Mouse (Mus musculus): Measurements from ENCODE around the gene Olfr510. TPM values are rescaled to one million over a fixed set of nuclear protein-coding genes. Genes with fewer than 3 reads are reported as not detected.
"Not testable (repeated sequence)": the region's sequence is repeated elsewhere in the genome, so short reads cannot be mapped to it uniquely, and the experiment has no call there.

Olfr510 gene
- polyA plus RNA-seq (2015; fragmentation: Nextera tagmentation; extraction: Ambion mirVana), result not detected in 2 replicates

DNA sequence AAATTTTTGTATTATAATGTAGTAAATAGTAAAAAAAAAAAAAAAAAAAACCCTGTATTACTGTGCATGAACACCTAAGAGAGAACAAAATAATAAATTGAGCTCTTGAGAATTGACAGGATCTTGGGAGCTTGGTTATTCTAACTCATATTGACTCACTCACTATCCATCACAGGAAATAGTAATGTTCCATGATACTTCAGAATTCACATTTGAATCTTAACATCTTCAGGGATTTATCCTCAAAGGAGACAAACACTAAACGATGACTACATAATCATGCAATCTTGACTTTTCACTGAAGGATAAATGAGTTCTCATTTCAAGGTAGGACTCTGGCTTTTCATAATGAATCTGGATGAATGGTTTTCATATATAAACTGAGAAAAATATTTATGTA, at the start of gene Olfr510:
Gene Olfr510 (plus strand): TSS at position 301 of the 400 bp plus-strand sequence.
- H3K4me2 ChIP-seq, result no peak within 1 kb of the TSS
- H3K27ac ChIP-seq, result no peak within 1 kb of the TSS
- H3K27me3 ChIP-seq (replicated peaks), result no peaks in the 10 kb centered on the region
- H3K9ac ChIP-seq, result no peak within 1 kb of the TSS
- no peaks in the 10 kb centered on the region for H3K4me1 ChIP-seq
- no peak within 1 kb of the TSS for H3K4me3 ChIP-seq (replicated peaks)
- no peaks in the 10 kb centered on the region for H3K36me3 ChIP-seq
- no peaks in the 10 kb centered on the region for H3K9me3 ChIP-seq
- ATAC-seq (ENCODE audit: insufficient read depth, low FRiP score, low read depth), result no peak
- 89% methylated on average over 1 of the region's 1 CpGs for WGBS

DNA sequence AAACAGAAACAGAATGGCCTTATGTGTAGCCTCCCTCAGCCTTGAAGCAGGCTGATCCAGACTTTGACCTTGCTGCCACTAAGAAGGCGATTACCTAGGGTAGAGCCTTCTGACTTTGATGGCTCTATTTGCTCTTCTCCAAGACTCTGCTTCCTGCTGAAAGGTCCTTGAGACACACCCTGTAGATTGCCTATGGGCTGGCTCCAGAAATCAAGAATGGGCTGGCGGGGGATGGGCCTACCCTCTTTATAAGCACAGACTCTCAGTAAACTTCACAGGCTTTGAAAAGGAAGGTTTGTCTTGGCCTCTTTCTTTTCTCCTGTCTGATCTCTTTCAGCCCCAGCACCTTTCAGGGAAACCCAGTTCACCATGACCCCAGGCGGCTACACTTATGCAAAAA, 49.4 kb upstream of the Olfr510 start:
- not testable (repeated sequence) for H3K4me3 ChIP-seq (replicated peaks); H3K36me3 ChIP-seq; H3K4me2 ChIP-seq; H3K27me3 ChIP-seq (replicated peaks); H3K9ac ChIP-seq; H3K4me1 ChIP-seq; H3K27ac ChIP-seq; H3K9me3 ChIP-seq
- 48% methylated on average over 3 of the region's 3 CpGs for WGBS
- ATAC-seq (ENCODE audit: insufficient read depth, low FRiP score, low read depth), result peak; percentile 60

DNA sequence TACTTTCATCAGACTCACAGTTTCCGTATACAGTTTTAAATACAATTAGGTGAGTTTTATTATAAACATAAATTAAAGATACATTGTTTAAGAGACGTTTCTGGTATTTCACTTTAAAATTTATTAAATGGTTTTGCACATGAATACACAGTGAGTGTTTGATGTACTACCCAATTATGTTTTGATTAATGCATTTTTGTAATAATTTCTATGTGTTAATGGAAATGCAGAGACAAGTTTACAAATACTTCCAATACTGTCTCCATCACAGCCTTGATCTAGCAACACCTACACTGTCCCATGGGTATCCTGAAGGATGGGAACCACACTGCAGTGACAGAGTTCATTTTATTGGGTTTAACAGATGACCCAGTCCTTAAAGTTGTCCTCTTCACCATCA, 44.7 kb upstream of the Olfr510 start, which contains the start of gene Olfr507:
Gene Olfr507 (plus strand): TSS at position 301 of the 400 bp plus-strand sequence.
- Histone ChIP-seq H3K36me3 (no peaks in the 10 kb centered on the region), H3K4me2 (no peak within 1 kb of the TSS), H3K9me3 (no peaks in the 10 kb centered on the region), H3K27me3 (replicated peaks) (no peaks in the 10 kb centered on the region), H3K4me1 (no peaks in the 10 kb centered on the region), H3K9ac (no peak within 1 kb of the TSS), H3K27ac (no peak within 1 kb of the TSS), H3K4me3 (replicated peaks) (no peak within 1 kb of the TSS)
- 72% methylated on average over 2 of the region's 2 CpGs for WGBS
- no peak for ATAC-seq (ENCODE audit: insufficient read depth, low FRiP score, low read depth)

DNA sequence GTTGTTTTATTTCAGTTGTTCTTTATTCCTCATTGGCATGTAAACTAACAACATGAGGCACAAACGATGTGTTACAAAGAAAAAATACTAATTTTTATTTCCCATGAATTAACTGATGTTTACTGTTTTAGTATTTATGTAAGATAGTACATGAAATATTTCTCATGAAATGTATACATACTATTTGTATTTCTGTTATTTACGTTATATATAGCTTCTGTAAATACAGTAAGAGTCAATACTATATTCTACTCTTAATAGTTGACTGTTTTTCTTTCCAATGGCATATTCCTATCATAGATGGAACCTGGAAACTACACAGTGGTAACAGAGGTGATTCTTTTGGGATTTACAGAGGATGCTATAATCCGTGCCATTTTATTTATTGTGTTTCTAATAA, 36.5 kb upstream of the Olfr510 start, which contains the start of gene Olfr508:
Gene Olfr508 (plus strand): TSS at position 301 of the 400 bp plus-strand sequence.
- no peaks in the 10 kb centered on the region for H3K27me3 ChIP-seq (replicated peaks)
- no peak within 1 kb of the TSS for H3K27ac ChIP-seq
- no peak for ATAC-seq (ENCODE audit: insufficient read depth, low FRiP score, low read depth)
- 81% methylated on average over 3 of the region's 3 CpGs for WGBS
- no peaks in the 10 kb centered on the region for H3K4me1 ChIP-seq
- H3K4me3 ChIP-seq (replicated peaks), result no peak within 1 kb of the TSS
- H3K9ac ChIP-seq, result no peak within 1 kb of the TSS
- H3K9me3 ChIP-seq, result no peaks in the 10 kb centered on the region
- H3K36me3 ChIP-seq, result no peaks in the 10 kb centered on the region
- no peak within 1 kb of the TSS for H3K4me2 ChIP-seq

DNA sequence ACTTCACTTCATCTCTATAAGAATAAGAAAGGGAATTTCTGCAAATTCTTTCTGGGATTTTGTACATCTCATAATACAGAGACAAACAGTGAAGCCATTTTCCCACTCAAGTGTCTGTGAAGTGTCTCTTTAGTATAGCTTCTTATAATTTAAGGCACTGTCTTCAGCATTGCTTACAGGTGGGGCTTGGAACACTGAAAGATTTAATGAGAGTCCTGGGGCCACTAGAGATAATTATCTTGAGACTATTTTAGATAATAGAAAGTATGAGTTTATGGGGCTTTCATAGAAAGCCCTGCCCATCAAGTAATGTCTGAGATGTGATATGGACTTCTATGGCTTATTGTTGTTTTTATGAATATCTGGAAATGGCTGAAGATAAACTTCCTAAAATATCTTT, 14.4 kb upstream of the Olfr510 start, which contains the start of gene Olfr509:
Gene Olfr509 (minus strand): TSS at position 101 of the 400 bp plus-strand sequence.
- Histone ChIP-seq H3K4me2 (no peak within 1 kb of the TSS), H3K4me1 (no peaks in the 10 kb centered on the region), H3K36me3 (no peaks in the 10 kb centered on the region), H3K27me3 (replicated peaks) (no peaks in the 10 kb centered on the region), H3K9ac (no peak within 1 kb of the TSS), H3K4me3 (replicated peaks) (no peak within 1 kb of the TSS), H3K9me3 (no peaks in the 10 kb centered on the region), H3K27ac (no peak within 1 kb of the TSS)
- ATAC-seq (ENCODE audit: insufficient read depth, low FRiP score, low read depth), result no peak

DNA sequence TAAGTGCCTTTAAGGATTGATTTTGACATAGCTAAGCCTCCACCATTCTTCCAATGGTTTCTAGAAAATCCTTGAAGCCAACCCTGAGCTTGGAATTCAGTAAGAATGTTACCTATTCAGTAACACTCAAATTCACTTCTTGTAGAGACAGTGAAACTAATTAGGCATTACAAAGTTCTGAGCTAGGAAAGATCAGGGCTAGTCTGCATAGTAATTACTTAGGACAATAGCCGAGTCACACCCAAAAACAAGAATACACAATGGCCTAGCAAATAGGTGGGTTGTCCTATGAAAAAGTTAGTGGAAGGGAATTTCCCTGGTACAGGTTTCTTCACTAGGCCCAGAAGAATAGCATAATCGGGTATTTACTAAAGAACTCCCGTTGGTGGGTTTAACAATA, 3.8 kb upstream of the Olfr510 start:
- no peak for ATAC-seq (ENCODE audit: insufficient read depth, low FRiP score, low read depth)
- H3K4me2 ChIP-seq, result no peak overlapping the region
- WGBS, result 83% methylated on average over 3 of the region's 3 CpGs
- H3K27me3 ChIP-seq (replicated peaks), result no peaks in the 10 kb centered on the region
- H3K4me3 ChIP-seq (replicated peaks), result no peak overlapping the region
- no peak overlapping the region for H3K27ac ChIP-seq
- no peaks in the 10 kb centered on the region for H3K36me3 ChIP-seq
- no peaks in the 10 kb centered on the region for H3K9me3 ChIP-seq
- H3K9ac ChIP-seq, result no peak overlapping the region
- no peaks in the 10 kb centered on the region for H3K4me1 ChIP-seq

DNA sequence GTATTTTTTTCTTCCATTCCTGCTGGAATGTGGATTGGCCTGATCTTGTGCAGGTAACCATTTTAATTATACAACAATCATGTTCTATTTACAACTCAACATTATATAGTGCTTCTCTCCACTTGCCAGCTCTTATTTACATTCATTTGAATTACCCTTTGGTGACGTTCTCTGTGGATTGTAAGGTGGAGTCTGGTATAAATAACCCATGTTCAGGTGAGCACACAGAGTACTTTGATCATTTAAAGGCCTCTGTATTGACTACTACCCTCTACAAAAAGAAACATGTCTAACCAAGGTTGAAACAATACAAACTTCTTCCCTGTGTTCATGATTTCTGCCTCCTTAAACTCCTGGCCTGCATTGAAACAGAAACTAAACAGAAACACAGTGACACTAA, 4.8 kb downstream of the Olfr510 start:
- no peak for ATAC-seq (ENCODE audit: insufficient read depth, low FRiP score, low read depth)
- Histone ChIP-seq H3K4me1 (no peaks in the 10 kb centered on the region), H3K4me2 (no peak overlapping the region), H3K36me3 (no peaks in the 10 kb centered on the region), H3K9ac (no peak overlapping the region), H3K27me3 (replicated peaks) (no peaks in the 10 kb centered on the region), H3K27ac (no peak overlapping the region), H3K9me3 (no peaks in the 10 kb centered on the region), H3K4me3 (replicated peaks) (no peak overlapping the region)
- 63% methylated on average over 1 of the region's 1 CpGs for WGBS

DNA sequence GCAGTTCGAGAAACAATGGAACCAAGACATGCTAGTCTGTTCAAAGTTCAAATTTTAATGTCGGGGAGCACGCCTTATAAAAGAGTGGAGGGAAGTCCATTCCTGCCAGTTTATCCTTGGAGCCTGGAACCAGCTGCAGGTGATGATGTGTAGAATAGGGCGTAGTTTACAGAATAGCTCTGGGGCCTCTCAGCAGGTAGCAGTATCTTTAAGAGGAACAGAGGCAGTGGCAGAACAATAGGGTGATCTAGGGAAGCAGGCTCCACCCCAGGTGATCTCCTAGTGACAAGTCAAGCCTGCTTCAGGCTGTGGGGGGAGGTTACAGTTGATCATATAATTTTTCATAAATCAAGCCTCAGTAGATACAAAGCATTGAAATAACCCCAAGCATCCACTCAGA, 12.7 kb downstream of the Olfr510 start:
- no peak overlapping the region for H3K9ac ChIP-seq
- H3K4me1 ChIP-seq, result no peaks in the 10 kb centered on the region
- H3K36me3 ChIP-seq, result no peaks in the 10 kb centered on the region
- H3K27ac ChIP-seq, result no peak overlapping the region
- no peak for ATAC-seq (ENCODE audit: insufficient read depth, low FRiP score, low read depth)
- no peak overlapping the region for H3K4me3 ChIP-seq (replicated peaks)
- no peak overlapping the region for H3K4me2 ChIP-seq
- WGBS, result 77% methylated on average over 4 of the region's 4 CpGs
- H3K27me3 ChIP-seq (replicated peaks), result no peaks in the 10 kb centered on the region
- H3K9me3 ChIP-seq, result no peaks in the 10 kb centered on the region

DNA sequence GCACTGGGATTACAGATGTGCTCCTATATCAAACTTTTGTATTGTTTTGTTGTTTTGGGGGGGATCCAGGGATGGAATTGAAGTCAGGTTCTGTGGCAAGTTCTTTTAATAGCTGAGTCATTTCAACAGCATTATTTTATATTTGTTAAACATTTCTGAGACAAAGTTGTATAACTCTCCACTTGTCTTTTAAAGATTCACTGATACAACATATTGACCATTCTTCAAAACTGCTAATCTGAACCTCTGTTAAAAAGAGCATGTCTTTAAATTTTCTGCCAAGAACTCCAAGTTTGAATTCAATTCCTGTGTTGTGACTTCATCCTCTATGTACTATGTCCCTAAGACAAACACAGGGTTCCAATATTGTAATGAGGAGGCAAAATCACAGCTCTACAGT, 46.8 kb downstream of the Olfr510 start, which contains the start of gene Olfr512:
Gene Olfr512 (plus strand): TSS at position 301 of the 400 bp plus-strand sequence.
- Histone ChIP-seq H3K4me1 (no peaks in the 10 kb centered on the region), H3K27me3 (replicated peaks) (no peaks in the 10 kb centered on the region), H3K9me3 (no peaks in the 10 kb centered on the region), H3K4me2 (no peak within 1 kb of the TSS), H3K27ac (no peak within 1 kb of the TSS), H3K9ac (no peak within 1 kb of the TSS), H3K4me3 (replicated peaks) (no peak within 1 kb of the TSS), H3K36me3 (no peaks in the 10 kb centered on the region)
- ATAC-seq (ENCODE audit: insufficient read depth, low FRiP score, low read depth), result no peak

Other genes starting within 250 kb of the Olfr510 start
- gene Olfr497, start 246.0 kb upstream of the Olfr510 start, polyA plus RNA-seq (2015; fragmentation: Nextera tagmentation; extraction: Ambion mirVana), result not detected in 2 replicates
- not detected in 2 replicates for gene Olfr498, start 201.1 kb upstream of the Olfr510 start, polyA plus RNA-seq (2015; fragmentation: Nextera tagmentation; extraction: Ambion mirVana)
- not detected in 2 replicates for gene Olfr502, start 141.4 kb upstream of the Olfr510 start, polyA plus RNA-seq (2015; fragmentation: Nextera tagmentation; extraction: Ambion mirVana)
- gene Olfr503, start 121.9 kb upstream of the Olfr510 start, polyA plus RNA-seq (2015; fragmentation: Nextera tagmentation; extraction: Ambion mirVana), result not detected in 2 replicates
- gene Olfr504, start 100.6 kb upstream of the Olfr510 start, polyA plus RNA-seq (2015; fragmentation: Nextera tagmentation; extraction: Ambion mirVana), result not detected in 2 replicates
- gene Olfr506, start 55.6 kb upstream of the Olfr510 start, polyA plus RNA-seq (2015; fragmentation: Nextera tagmentation; extraction: Ambion mirVana), result not detected in 2 replicates
- not detected in 2 replicates for gene Olfr507, start 44.6 kb upstream of the Olfr510 start, polyA plus RNA-seq (2015; fragmentation: Nextera tagmentation; extraction: Ambion mirVana)
- not detected in 2 replicates for gene Olfr508, start 36.4 kb upstream of the Olfr510 start, polyA plus RNA-seq (2015; fragmentation: Nextera tagmentation; extraction: Ambion mirVana)
- gene Olfr509, start 14.5 kb upstream of the Olfr510 start, polyA plus RNA-seq (2015; fragmentation: Nextera tagmentation; extraction: Ambion mirVana), result not detected in 2 replicates
- gene Olfr512, start 46.9 kb downstream of the Olfr510 start, polyA plus RNA-seq (2015; fragmentation: Nextera tagmentation; extraction: Ambion mirVana), result not detected in 2 replicates
- gene Olfr513, start 84.6 kb downstream of the Olfr510 start, polyA plus RNA-seq (2015; fragmentation: Nextera tagmentation; extraction: Ambion mirVana), result not detected in 2 replicates
- not detected in 2 replicates for gene Olfr514, start 159.6 kb downstream of the Olfr510 start, polyA plus RNA-seq (2015; fragmentation: Nextera tagmentation; extraction: Ambion mirVana)
- gene Olfr516, start 184.1 kb downstream of the Olfr510 start, polyA plus RNA-seq (2015; fragmentation: Nextera tagmentation; extraction: Ambion mirVana), result not detected in 2 replicates
- gene Olfr517, start 206.0 kb downstream of the Olfr510 start, polyA plus RNA-seq (2015; fragmentation: Nextera tagmentation; extraction: Ambion mirVana), result not detected in 2 replicates
- gene Olfr518, start 218.6 kb downstream of the Olfr510 start, polyA plus RNA-seq (2015; fragmentation: Nextera tagmentation; extraction: Ambion mirVana), result not detected in 2 replicates
- not detected in 2 replicates for gene Olfr519, start 228.0 kb downstream of the Olfr510 start, polyA plus RNA-seq (2015; fragmentation: Nextera tagmentation; extraction: Ambion mirVana)

Measured in stomach, embryonic 15.5 days (tissue).